11 mouse cellular contexts compared by ENCODE assay signal in genomic region chr7:130695669-130696338, GRCm38 (mm10).
A peak's percentile ranks its signal among the peaks of the same experiment; 100 is the strongest.
DNase-seq lines count a peak whose midpoint lies in the region; ATAC-seq and TF ChIP-seq lines count a peak whose summit lies in the region.
"Had no signal": no experiment of that assay in that cellular context is flagged by ENCODE, and none has a peak within 500 bp of the region (broad histone marks: within the 10 kb centered on the region; RNA-seq: fewer than 3 reads in every experiment).

No protein-coding gene starts in this region.

- H3K27ac ChIP-seq in kidney, postnatal 0 days = 0 out of 2 replicates have a peak overlapping the region, but pooled peaks have one; percentile 19
- H3K27ac ChIP-seq in embryonic facial prominence, embryonic 15.5 days (replicated peaks) = peak overlapping the region; percentile 60
- no peak overlapping the region for H3K27ac ChIP-seq in hindbrain, embryonic 14.5 days
- H3K27ac ChIP-seq in neural tube, embryonic 14.5 days (ENCODE audit: low read depth, low read length) = no peak overlapping the region
- H3K27ac ChIP-seq: liver, embryonic 15.5 days had no signal

- peaks cover 30% of the 10 kb centered on the region for H3K4me1 ChIP-seq in kidney, postnatal 0 days (replicated peaks; ENCODE audit: insufficient read depth, low read length)
- peaks cover 62% of the 10 kb centered on the region for H3K4me1 ChIP-seq in embryonic facial prominence, embryonic 15.5 days
- H3K4me1 ChIP-seq in hindbrain, embryonic 14.5 days (replicated peaks; ENCODE audit: control insufficient read depth, insufficient read depth, low read length) = peaks cover 44% of the 10 kb centered on the region
- peaks cover 35% of the 10 kb centered on the region for H3K4me1 ChIP-seq in neural tube, embryonic 14.5 days (ENCODE audit: control insufficient read depth, insufficient read depth, low read length)

- no peaks in the 10 kb centered on the region for H3K27me3 ChIP-seq in kidney, postnatal 0 days (ENCODE audit: insufficient read depth, low read length)
- H3K27me3 ChIP-seq in embryonic facial prominence, embryonic 15.5 days = no peaks in the 10 kb centered on the region
- no peaks in the 10 kb centered on the region for H3K27me3 ChIP-seq in hindbrain, embryonic 14.5 days (ENCODE audit: control insufficient read depth, insufficient read depth, low read length)
- no peaks in the 10 kb centered on the region for H3K27me3 ChIP-seq in neural tube, embryonic 14.5 days (ENCODE audit: control insufficient read depth, insufficient read depth, low read length)

- WGBS in kidney, postnatal 0 days = 59% methylated on average over 13 of the region's 13 CpGs
- WGBS in embryonic facial prominence, embryonic 15.5 days = 72% methylated on average over 13 of the region's 13 CpGs
- 71% methylated on average over 13 of the region's 13 CpGs for WGBS in hindbrain, embryonic 14.5 days
- WGBS in neural tube, embryonic 14.5 days = 71% methylated on average over 13 of the region's 13 CpGs

- no peak overlapping the region for H3K4me2 ChIP-seq in kidney, postnatal 0 days (ENCODE audit: low read length)
- H3K4me2 ChIP-seq in embryonic facial prominence, embryonic 15.5 days (replicated peaks) = 0 out of 2 replicates have a peak overlapping the region, but pooled peaks have one; percentile 8
- H3K4me2 ChIP-seq in hindbrain, embryonic 14.5 days (replicated peaks) = peak overlapping the region; percentile 65
- H3K4me2 ChIP-seq in neural tube, embryonic 14.5 days (ENCODE audit: low read depth, low read length) = peak overlapping the region; percentile 49
- H3K4me2 ChIP-seq: liver, embryonic 15.5 days had no signal

- DNase-seq in kidney, postnatal 0 days (ENCODE audit: low spot score) = peak; percentile 26
- no peak for DNase-seq in kidney, postnatal 14 days
- no peak for DNase-seq in hindbrain, embryonic 14.5 days (ENCODE audit: low spot score)
- no peak for DNase-seq in adrenal gland, postnatal 36 days
- DNase-seq in right cerebral cortex, postnatal 36 days (ENCODE audit: low spot score in 2 of 2) = no peak
- DNase-seq: adrenal gland, postnatal 10 days; cerebellum, adult 8-10 months had no signal

- no peaks in the 10 kb centered on the region for H3K9me3 ChIP-seq in kidney, postnatal 0 days (replicated peaks; ENCODE audit: low read length)
- no peaks in the 10 kb centered on the region for H3K9me3 ChIP-seq in embryonic facial prominence, embryonic 15.5 days (replicated peaks)
- H3K9me3 ChIP-seq in hindbrain, embryonic 14.5 days (ENCODE audit: control insufficient read depth, low read length) = no peaks in the 10 kb centered on the region
- no peaks in the 10 kb centered on the region for H3K9me3 ChIP-seq in neural tube, embryonic 14.5 days (ENCODE audit: control insufficient read depth, low read length)
- H3K9me3 ChIP-seq: liver, embryonic 15.5 days had no signal

- H3K4me3 ChIP-seq in kidney, postnatal 0 days (replicated peaks; ENCODE audit: low read depth, low read length) = no peak overlapping the region
- H3K4me3 ChIP-seq in embryonic facial prominence, embryonic 15.5 days (replicated peaks) = no peak overlapping the region
- no peak overlapping the region for H3K4me3 ChIP-seq in hindbrain, embryonic 14.5 days (replicated peaks; ENCODE audit: low read length)
- no peak overlapping the region; the same call in 1 of the 2 replicates for H3K4me3 ChIP-seq in neural tube, embryonic 14.5 days (ENCODE audit: low read depth, low read length)
- H3K4me3 ChIP-seq: liver, embryonic 15.5 days had no signal

- no peak for ATAC-seq in kidney, postnatal 0 days (replicated peaks; ENCODE audit: low FRiP score, low read depth)
- ATAC-seq in embryonic facial prominence, embryonic 15.5 days (ENCODE audit: insufficient number of reproducible peaks, low FRiP score, low TSS enrichment, low read depth) = no peak
- ATAC-seq in hindbrain, embryonic 14.5 days (ENCODE audit: low FRiP score) = no peak
- no peak for ATAC-seq in neural tube, embryonic 14.5 days (ENCODE audit: low read depth)
- no peak for ATAC-seq in monocyte, adult 5-6 weeks (replicated peaks; ENCODE audit: insufficient number of reproducible peaks, low FRiP score, low TSS enrichment, poor library complexity, severe bottlenecking)

- no peak for TF ChIP-seq CTCF in kidney, postnatal 0 days (IDR thresholded peaks at IDR 0.05; ENCODE audit: low read depth)

- no peaks in the 10 kb centered on the region for H3K36me3 ChIP-seq in kidney, postnatal 0 days (ENCODE audit: insufficient read depth, low read length)
- 0 out of 2 replicates have a peak, but pooled peaks cover 6% of the 10 kb centered on the region for H3K36me3 ChIP-seq in embryonic facial prominence, embryonic 15.5 days
- H3K36me3 ChIP-seq in hindbrain, embryonic 14.5 days (replicated peaks; ENCODE audit: control insufficient read depth, insufficient read depth) = no peaks in the 10 kb centered on the region
- H3K36me3 ChIP-seq in neural tube, embryonic 14.5 days (ENCODE audit: control insufficient read depth, insufficient read depth, low read length) = no peaks in the 10 kb centered on the region
- H3K36me3 ChIP-seq: liver, embryonic 15.5 days had no signal

- H3K9ac ChIP-seq in kidney, postnatal 0 days (ENCODE audit: low read depth, low read length) = no peak overlapping the region
- H3K9ac ChIP-seq in embryonic facial prominence, embryonic 15.5 days = no peak overlapping the region; the same call in 1 of the 2 replicates
- H3K9ac ChIP-seq in hindbrain, embryonic 14.5 days = peak overlapping the region; percentile 98
- 0 out of 2 replicates have a peak overlapping the region, but pooled peaks have one; percentile 21 for H3K9ac ChIP-seq in neural tube, embryonic 14.5 days (replicated peaks; ENCODE audit: low read depth, low read length)
- H3K9ac ChIP-seq: liver, embryonic 15.5 days had no signal

Comparison
In these comparisons a context has a peak if more than half of its experiments do, and no peak if none do; other contexts are left out.
1. H3K27ac ChIP-seq: peak in kidney, postnatal 0 days (single experiment) and embryonic facial prominence, embryonic 15.5 days (single experiment); none in hindbrain, embryonic 14.5 days (single experiment) and neural tube, embryonic 14.5 days (single experiment).
2. H3K9ac ChIP-seq: peak in hindbrain, embryonic 14.5 days (single experiment) and neural tube, embryonic 14.5 days (single experiment); none in kidney, postnatal 0 days (single experiment) and embryonic facial prominence, embryonic 15.5 days (single experiment).